Mouse (Mus musculus) CH12.LX (cell line): ENCODE measurements at regions not wholly inside any gene's neighbourhood (a gene's known extent, or its start where the extent isn't known, plus 50 kb on each side); places are given as distances from the start of the nearest gene placed in this dataset.

ENCODE experiments used
- BHLHE40 ChIP-seq: IDR thresholded peaks from 2 replicates; pipeline ENCODE4 v1.6.1; 2011; ENCODE audit warnings: mild to moderate bottlenecking, low read depth, low read length, improper control_type of control experiment
- CTCF ChIP-seq, 2 experiments: IDR thresholded peaks in 1 of 2; conservative IDR thresholded peaks in 1 of 2; 2 replicates each; pipeline ENCODE4 v1.5.1; 2011 to 2012; ENCODE audit warnings: low read depth in 2 of 2, low read length in 2 of 2, improper control_type of control experiment in 1 of 2, inconsistent platforms in 1 of 2, mild to moderate bottlenecking in 1 of 2, moderate library complexity in 1 of 2
- ELF1 ChIP-seq: IDR thresholded peaks from 2 replicates; pipeline ENCODE4 v1.6.1; 2014; ENCODE audit warnings: low read depth, mild to moderate bottlenecking, inconsistent platforms, low read length, improper control_type of control experiment
- EP300 ChIP-seq: IDR thresholded peaks from 2 replicates; pipeline ENCODE4 v1.6.1; 2011; ENCODE audit warnings: low read length, improper control_type of control experiment
- IRF4 ChIP-seq: IDR thresholded peaks from 2 replicates; pipeline ENCODE4 v1.6.1; 2014; ENCODE audit warnings: low read depth, mild to moderate bottlenecking, inconsistent platforms, low read length, improper control_type of control experiment
- MEF2A ChIP-seq: IDR thresholded peaks from 2 replicates; pipeline ENCODE4 v1.6.1; 2014; ENCODE audit warnings: low read depth, mild to moderate bottlenecking, inconsistent platforms, low read length, improper control_type of control experiment, borderline replicate concordance
- MXI1 ChIP-seq: IDR thresholded peaks from 2 replicates; pipeline ENCODE4 v1.6.1; 2011; ENCODE audit warnings: mild to moderate bottlenecking, low read depth, low read length, improper control_type of control experiment
- NELFE ChIP-seq: IDR thresholded peaks from 2 replicates; pipeline ENCODE4 v1.6.1; 2011; ENCODE audit warnings: low read depth, low read length, improper control_type of control experiment
- NRF1 ChIP-seq: IDR thresholded peaks from 2 replicates; pipeline ENCODE4 v1.6.1; 2014; ENCODE audit warnings: low read depth, mild to moderate bottlenecking, inconsistent platforms, low read length, improper control_type of control experiment, moderate library complexity
- POLR2A ChIP-seq: IDR thresholded peaks from 2 replicates; pipeline ENCODE4 v1.6.1; 2011; ENCODE audit warnings: low read depth, mild to moderate bottlenecking, improper control_type of control experiment, low read length
- POLR2AphosphoS2 ChIP-seq: IDR thresholded peaks from 2 replicates; pipeline ENCODE4 v1.6.1; 2011; ENCODE audit warnings: low read depth, low read length, improper control_type of control experiment

DNA sequence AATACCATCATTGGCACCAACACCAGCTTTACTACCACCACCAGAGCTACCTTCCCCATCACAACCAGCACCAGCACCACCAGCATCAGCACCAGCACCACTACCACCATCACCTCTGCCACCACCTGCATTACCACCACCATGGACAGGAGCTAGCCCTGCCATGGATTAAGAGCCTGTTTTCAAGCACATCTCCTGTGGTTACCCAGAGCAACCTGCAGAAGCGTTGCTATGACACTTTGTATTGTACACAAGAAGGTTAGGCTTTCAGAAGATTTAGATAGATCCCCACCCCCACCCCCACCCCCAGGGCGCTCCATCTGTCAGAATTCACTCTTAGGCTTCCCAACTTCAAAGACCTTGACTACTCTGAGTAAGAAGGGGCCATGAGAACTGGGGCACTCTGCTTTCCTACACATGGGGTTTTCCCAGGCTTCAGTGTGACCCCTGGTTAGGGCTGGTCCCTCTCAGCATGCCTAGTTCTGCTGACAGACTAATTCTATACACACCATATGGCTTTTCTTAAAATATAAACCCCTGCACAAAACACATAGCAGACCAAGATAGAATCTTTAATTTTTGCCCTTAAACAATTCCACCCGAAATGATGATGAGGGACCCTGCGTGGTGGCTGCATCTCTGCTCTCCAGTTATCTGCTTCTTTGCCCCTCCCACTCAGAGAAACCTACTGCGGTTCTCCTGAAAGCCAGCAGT, 463.7 kb upstream of the Gulo start:
- TF ChIP-seq CTCF (conservative IDR thresholded peaks at IDR 0.05 in 1 of 2, IDR thresholded peaks at IDR 0.05 in 1 of 2; ENCODE audit: low read depth in 2 of 2, low read length in 2 of 2) (no peak), ELF1 (no peak), POLR2AphosphoS2 (no peak), IRF4 (no peak), EP300 (no peak), MXI1 (no peak), NRF1 (no peak), MEF2A (no peak), POLR2A (no peak), BHLHE40 (no peak), NELFE (no peak)
